Mouse (Mus musculus) embryonic stem cell, embryonic (primary cell): ENCODE measurements around the gene Spns3.

Experiments
- CTCF ChIA-PET, 4 experiments: fragments of 300-600 bp in 2 of 4; fragments of 350-600 bp in 2 of 4; sonication (Branson Sonifier 250); formaldehyde crosslinking; loops; one replicate each; lab custom pipeline; 2022; ENCODE audit warnings: inconsistent platforms in 2 of 4; lab: Charles Lee
- POLR2A ChIA-PET, 4 experiments: fragments of 300-600 bp in 2 of 4; fragments of 350-600 bp in 2 of 4; sonication (Branson Sonifier 250); formaldehyde crosslinking; loops; one replicate each; lab custom pipeline; 2022; ENCODE audit warnings: antibody characterized with exemption in 4 of 4, inconsistent platforms in 1 of 4; lab: Charles Lee

The Spns3 gene

DNA sequence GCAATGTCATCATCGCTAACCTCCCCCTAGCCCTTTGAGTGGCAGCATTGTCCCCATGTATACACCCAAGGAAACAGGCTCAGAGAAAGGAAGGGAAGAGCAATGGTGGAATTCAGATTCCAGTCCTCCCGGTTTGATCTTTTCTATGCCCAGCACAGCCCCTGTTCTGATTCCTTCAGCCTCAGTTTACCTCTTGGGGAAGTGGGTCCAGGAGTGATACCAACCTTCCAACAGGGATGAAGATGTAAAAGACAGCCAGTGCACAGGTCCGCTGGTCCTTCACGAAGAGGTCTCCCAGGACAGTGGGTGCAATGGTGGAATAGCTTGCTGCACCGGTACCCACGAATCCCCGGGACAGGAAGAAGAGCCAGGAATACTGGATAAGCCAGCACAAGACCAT lies 11.5 kb downstream of the Spns3 start:
- CTCF ChIA-PET = interaction anchor here (0.6 to 1.6 kb wide), 5 partner anchors 12 to 501 kb away, joined by 3 to 5 read pairs (median 3); no protein-coding TSS in a partner anchor
- POLR2A ChIA-PET = interaction anchor here in 2 of 4 experiments (0.6 to 2.3 kb wide), 7 partner anchors 21 to 175 kb away, joined by 3 to 8 read pairs (median 3); no protein-coding TSS in a partner anchor

DNA sequence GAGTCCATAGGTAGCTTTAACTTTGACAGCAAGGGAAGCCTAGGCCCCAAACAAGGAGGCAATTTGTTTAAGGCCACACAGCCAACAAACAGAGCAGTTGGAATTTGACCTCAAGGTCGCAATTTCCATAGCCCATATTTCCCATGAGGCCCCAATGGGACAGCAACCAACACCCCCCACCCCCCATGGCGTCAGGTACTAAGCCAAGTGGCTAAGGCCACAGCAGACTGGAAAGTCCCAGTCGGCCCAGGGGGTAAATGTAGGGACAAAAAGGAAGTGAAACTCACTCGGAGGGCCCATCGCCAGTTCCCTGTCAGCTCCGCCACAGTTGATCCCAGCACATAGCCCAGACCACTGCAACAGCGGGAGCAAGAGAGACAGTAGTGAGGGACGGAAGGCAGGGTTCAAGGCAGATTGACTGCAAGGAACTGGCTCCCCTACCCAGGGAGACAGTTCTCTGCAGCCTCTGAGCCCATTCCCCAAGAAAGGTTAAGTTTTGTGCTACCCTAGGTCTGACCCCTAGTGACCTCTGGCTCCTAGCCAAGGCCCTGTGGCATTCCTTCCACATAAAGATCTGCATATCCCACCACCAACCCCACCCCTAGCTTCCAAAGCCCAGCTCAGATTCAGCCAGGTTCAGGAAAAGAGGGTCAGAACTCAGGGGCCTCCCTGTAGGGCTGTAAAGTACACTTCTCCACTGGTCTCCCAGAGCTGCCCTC lies 12.1 kb downstream of the Spns3 start:
- ChIA-PET POLR2A (interaction anchor here in 3 of 4 experiments (0.5 to 2.3 kb wide), 20 partner anchors 12 to 332 kb away, joined by 3 to 8 read pairs (median 4); partner anchors contain the start of genes Ggt6 (in 1 of the 3) and Spns3 (in 1 of the 3)), CTCF (interaction anchor here (0.6 to 2.0 kb wide), 11 partner anchors 48 to 500 kb away, joined by 3 to 9 read pairs (median 3); partner anchors contain the start of genes Ggt6 (in 1 of the 4) and Spns2 (in 1 of the 4))

DNA sequence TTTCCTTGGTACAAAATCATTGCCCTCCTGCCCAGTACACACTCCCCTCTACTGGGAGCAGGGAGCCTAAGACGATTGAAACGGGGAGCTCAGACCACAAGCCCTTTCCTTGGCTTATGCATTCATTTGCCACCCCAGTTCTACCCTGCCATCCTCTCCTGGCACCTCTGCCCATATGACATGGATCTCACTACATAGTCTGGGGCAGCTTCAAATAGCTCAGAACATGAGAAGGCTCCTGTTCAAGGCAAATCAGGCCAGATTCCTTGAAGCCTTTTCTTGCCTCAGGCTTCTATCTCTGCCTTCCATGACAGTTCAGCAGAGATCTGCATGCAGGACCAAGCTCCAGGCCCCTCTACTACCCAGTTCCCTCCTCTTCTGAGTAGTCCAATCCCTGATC lies 12.8 kb downstream of the Spns3 start:
- CTCF ChIA-PET = interaction anchor here (0.7 to 2.0 kb wide), 13 partner anchors 13 to 316 kb away, joined by 3 to 9 read pairs (median 3); partner anchors contain the start of genes Ggt6 (in 1 of the 4), Spns2 (in 1 of the 4) and Spns3 (in 1 of the 4)

DNA sequence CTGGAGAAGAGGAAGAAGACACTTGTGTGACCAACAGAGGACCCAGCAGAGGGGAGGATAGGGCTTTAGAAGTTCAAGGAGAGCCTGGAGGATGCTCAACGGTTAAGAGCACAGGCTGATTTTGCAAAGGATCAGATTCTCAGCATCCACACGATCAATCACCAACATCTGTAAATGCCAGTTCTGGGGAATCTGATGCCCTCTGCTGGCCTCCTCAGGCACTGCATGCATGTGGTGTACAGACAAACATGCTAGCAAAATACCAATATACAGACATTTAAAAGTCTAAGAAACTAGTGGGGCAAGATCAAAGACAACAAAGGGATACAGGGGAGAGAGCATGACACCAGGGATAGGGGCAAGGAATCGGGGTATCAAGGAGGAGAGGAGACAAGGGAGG lies 14.8 kb downstream of the Spns3 start:
- ChIA-PET CTCF (interaction anchor here (0.6 to 2.2 kb wide), 15 partner anchors 10 to 265 kb away, joined by 3 to 8 read pairs (median 4); partner anchors contain the start of genes Spns2 (in 2 of the 4) and Ggt6 (in 1 of the 4)), POLR2A (interaction anchor here in 2 of 4 experiments (0.6 to 1.5 kb wide), 5 partner anchors 10 to 107 kb away, joined by 3 to 4 read pairs (median 4); partner anchors contain the start of gene Spns2 (in 1 of the 2))

More for the DNA sequence above, 12.8 kb downstream of the Spns3 start:
- POLR2A ChIA-PET = interaction anchor here in 3 of 4 experiments (0.5 to 2.1 kb wide), 19 partner anchors 11 to 331 kb away, joined by 3 to 8 read pairs (median 4); partner anchors contain the start of genes Ggt6 (in 1 of the 3) and Spns3 (in 1 of the 3)

DNA sequence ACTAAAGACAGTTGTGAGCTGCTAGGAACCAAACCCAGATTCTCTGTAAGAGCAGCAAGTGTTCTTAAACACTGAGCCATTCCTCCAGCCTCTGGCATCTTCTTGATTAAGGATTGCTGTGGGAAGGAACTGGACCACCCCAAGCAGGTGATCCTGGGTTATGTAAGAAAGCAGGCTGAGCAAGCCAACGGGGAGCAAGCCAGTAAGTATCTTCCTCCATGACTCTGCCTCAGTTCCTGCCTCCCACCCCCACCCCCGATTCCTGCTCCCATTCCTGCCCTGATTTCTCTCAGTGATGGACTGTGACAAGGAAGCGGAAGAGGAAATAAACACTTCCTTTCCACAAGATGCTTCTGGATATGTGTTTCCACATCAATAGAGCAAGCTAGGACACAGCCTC lies 17.4 kb downstream of the Spns3 start:
- POLR2A ChIA-PET = interaction anchor here in 3 of 4 experiments (0.6 to 1.1 kb wide), 4 partner anchors 7 to 1520 kb away, joined by 3 to 7 read pairs (median 4); no protein-coding TSS in a partner anchor

DNA sequence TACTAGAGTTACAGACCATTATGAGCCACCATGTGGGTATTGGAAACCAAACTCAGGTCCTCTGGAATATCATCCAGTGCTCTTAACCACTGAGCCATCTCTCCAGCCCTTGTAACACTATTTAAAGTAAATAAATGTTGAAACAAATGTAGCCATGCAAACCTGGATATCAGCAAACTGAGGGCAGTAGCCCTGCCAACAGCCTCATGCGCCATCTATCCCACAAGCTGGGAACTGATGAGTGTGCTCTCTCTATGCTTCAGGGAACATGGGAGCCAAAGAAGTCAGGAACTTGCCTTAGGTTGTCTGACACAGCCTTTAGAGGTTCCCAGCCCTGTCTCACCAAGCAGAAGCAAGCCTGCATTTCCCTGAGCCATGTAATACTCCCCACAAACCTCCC lies 18.7 kb downstream of the Spns3 start:
- ChIA-PET CTCF (no interaction called here), POLR2A (no interaction called here)

More for the DNA sequence above, 17.4 kb downstream of the Spns3 start:
- CTCF ChIA-PET = interaction anchor here in 2 of 4 experiments (0.6 to 0.7 kb wide), 2 partner anchors 10 kb away, joined by 3 read pairs; no protein-coding TSS in a partner anchor

DNA sequence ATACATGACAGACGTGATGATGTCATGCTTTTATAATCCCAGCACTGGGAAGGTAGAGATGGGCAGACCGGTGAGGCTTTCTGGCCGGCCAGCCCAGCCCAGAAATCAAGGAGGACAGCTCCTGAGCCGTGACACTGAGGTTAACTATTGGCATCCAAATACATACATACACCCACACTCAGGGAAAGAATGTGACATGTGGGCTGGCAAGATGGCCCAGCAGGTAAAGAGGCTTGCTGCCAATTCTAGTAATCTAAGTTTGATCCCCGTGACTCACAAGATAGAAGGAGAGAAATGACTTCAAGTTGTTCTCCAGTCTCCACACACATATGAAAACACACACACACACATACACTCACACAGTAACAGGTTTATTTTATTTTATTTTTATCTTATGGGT lies 19.2 kb downstream of the Spns3 start:
- POLR2A ChIA-PET = no interaction called here
- CTCF ChIA-PET = no interaction called here

DNA sequence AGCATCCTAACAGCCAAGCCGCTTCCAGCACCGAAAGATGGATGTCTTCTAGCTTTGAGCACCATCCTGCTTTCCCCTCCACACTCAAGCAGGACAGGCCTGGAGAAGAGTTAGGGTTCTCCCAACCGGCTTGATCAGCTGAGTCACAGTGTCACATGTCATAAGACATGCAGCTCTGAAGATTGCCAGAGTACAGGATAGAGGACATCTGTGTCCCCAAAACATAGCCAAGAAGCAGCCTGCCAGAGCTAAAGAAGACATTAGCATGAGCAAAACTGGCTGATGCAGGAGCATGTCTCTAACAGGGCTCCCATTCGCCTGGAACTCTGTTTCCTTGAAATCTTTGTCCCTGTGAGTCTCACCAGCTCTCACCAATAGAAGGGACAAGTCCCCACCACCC lies 24.1 kb downstream of the Spns3 start:
- POLR2A ChIA-PET = interaction anchor here in 2 of 4 experiments (0.9 to 1.7 kb wide), 4 partner anchors 9 to 82 kb away, joined by 3 to 4 read pairs (median 4); no protein-coding TSS in a partner anchor
- CTCF ChIA-PET = interaction anchor here (0.6 to 1.3 kb wide), 4 partner anchors 9 to 304 kb away, joined by 3 to 6 read pairs (median 4); no protein-coding TSS in a partner anchor

DNA sequence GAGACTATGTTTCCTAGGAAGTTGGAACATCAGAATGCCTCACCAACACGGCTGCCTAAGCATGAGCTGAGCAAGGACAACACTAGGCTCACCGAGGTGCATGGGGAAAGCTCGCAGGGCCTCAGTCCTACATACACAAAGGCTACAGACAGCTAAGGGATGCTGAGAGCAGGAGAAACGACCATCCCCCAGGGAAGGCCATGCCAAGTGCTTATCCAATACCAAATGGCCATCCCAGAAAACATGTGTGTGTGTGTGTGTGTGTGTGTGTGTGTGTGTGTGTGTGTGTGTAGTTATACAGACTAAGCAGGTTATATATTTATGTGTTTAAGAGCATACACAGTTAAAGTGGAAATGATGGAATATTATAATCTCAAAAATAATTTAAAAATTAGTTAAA lies 26.6 kb downstream of the Spns3 start:
- ChIA-PET POLR2A (interaction anchor here in 1 of 4 experiments (0.6 kb wide), 1 partner anchor 29 kb away, joined by 4 read pairs; no protein-coding TSS in a partner anchor), CTCF (no interaction called here)

DNA sequence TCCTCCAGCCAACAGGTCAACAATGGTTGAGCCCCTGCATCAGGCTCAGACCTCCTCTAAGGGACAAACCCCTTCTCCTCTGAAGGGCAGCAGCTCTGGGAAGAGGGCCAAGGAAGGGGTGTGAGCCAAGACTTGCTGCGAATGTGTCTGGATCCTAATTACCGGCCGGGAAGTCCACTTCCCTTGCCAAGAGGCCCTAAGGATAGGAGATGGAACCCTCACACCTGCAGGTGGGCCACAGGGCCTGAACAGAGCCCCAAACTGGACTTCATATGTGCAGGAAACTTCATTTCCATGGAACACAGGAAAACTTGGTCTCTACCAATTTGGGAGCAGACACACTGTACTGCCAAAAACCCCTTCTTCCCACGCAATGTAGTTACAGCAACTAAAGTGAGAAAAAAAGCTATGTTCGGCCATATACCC lies 27.7 kb downstream of the Spns3 start:
- CTCF ChIA-PET = no interaction called here
- POLR2A ChIA-PET = no interaction called here

DNA sequence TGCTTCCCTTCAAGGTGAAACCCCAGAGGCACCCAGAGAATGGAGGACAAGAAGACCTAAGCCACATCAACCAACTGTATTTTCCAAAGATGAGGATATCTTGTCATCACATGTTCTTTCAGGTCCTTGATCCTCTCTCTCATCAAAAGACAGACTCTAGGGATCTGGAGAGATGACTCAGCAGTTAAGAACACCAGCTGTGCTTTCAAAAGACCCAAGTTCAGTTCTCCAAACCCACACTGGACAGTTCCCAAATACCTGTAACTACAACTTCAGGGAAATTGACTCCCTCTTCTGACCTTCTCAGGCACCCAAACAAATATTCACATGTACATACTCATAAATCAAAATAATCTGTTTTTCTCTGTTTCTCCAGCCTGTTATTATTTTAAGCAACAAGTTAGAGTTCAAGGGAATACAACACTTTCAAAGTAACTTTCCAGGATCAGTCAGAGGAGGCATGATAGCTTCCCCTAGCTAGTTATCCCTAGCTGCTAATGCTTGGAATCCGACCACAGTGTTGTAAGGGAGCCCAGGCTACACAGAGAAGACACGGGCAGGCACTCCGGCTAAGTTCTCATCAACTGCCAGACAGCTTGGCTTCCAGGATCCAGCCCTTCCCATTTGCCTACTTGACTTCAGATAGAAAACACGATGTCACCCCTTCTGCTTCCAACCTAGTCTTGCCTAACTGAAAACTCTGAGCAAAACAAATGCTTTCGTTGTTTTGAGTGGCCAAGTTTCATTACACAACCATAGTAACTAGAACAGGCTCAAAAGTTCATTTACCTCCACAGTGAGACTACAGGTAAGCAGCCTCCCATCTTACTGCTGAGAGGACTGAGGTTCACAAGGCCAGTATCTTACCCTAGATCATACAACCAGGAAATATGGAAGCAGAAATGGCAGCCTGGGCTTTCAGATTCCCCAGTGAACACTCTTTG lies 28.4 kb downstream of the Spns3 start:
- ChIA-PET CTCF (interaction anchor here in 1 of 4 experiments (0.6 kb wide), 1 partner anchor 278 kb away, joined by 7 read pairs; no protein-coding TSS in a partner anchor), POLR2A (no interaction called here)

DNA sequence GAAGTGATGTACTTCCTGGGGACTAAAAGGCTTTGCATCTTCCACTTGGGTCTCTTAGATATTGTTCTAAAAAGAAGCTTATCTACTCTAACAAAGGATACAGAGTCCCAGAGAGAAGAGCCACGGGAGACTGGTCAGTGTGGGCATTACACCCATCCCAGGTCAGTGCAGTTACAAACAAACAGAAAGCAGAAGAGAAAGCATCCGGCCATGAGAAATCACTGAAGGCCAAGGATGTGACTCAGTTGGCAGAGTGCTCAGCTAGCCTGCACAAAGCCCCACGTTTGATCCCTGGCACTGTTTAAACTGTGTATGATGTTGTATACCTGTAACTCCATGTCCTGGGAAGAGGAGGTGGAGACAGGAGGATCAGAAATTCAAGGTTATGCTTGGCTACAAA lies 30.4 kb downstream of the Spns3 start:
- POLR2A ChIA-PET = interaction anchor here in 1 of 4 experiments (1.0 kb wide), 1 partner anchor 18 kb away, joined by 3 read pairs; no protein-coding TSS in a partner anchor
- CTCF ChIA-PET = interaction anchor here in 1 of 4 experiments (0.8 kb wide), 1 partner anchor 299 kb away, joined by 3 read pairs; no protein-coding TSS in a partner anchor

DNA sequence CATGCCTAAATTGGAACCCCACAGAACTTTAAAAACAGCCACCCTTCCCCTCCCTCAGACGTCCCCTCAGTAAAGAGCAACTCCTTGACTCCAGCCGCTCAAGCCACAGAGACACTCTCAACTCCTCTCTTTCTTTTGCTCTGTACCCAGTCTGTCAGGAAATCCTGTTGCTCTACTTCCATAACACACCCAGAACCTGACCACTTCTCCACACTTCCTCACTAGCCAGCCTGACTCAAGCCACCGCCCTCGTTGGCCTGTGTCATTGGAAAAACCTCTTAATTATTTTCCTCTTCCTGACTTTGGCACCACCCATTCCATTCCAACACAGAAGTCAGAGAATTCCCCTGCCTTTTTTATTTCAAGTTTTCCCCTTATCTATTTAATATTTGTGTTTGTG lies 31.1 kb downstream of the Spns3 start:
- POLR2A ChIA-PET = interaction anchor here in 1 of 4 experiments (0.7 kb wide), 1 partner anchor 58 kb away, joined by 3 read pairs; no protein-coding TSS in a partner anchor
- CTCF ChIA-PET = no interaction called here

DNA sequence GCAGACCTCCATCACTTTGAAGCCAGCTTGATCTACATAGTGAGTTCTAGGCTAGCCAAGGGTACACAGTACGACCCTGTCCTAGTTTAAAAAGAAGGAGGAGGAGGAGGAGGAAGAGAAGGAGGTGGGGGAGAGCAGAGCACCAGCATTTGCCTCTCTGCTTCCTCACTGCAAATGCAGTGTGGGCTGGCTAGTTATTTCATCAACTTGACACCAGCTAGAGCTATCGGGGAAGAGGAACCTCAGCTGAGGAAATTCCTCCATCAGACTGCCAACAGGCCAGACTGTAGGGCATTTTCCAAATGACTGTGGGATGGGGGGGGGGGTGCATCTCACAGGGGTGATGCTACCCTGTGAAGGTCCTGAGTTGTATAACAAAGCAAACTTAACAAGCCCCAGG lies 31.9 kb downstream of the Spns3 start:
- ChIA-PET CTCF (no interaction called here), POLR2A (interaction anchor here in 1 of 4 experiments (0.6 to 1.0 kb wide), 4 partner anchors 11 to 73 kb away, joined by 3 to 4 read pairs (median 3); no protein-coding TSS in a partner anchor)

DNA sequence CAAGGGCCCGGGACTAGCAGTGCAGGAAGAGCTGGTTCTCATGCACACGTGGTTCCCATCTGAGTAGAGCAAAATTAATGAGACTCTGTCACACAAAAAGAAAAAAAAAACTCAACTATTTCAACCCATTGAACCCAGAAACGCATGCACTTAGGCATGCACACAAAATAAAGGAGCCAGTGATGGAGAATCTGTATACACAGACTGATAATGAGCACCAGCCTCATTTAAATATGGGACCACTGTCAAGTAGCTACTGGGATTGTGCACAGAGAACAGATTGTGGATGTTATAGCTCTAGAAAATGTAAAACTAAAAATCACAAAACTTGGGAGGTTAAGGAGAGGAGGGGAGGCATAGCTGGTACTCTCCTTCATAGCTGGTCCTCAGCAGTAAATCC lies 35.3 kb downstream of the Spns3 start:
- CTCF ChIA-PET = interaction anchor here in 1 of 4 experiments (1.2 kb wide), 1 partner anchor 25 kb away, joined by 3 read pairs; no protein-coding TSS in a partner anchor
- POLR2A ChIA-PET = interaction anchor here in 1 of 4 experiments (1.2 to 1.9 kb wide), 2 partner anchors 13 to 60 kb away, joined by 5 read pairs; no protein-coding TSS in a partner anchor

DNA sequence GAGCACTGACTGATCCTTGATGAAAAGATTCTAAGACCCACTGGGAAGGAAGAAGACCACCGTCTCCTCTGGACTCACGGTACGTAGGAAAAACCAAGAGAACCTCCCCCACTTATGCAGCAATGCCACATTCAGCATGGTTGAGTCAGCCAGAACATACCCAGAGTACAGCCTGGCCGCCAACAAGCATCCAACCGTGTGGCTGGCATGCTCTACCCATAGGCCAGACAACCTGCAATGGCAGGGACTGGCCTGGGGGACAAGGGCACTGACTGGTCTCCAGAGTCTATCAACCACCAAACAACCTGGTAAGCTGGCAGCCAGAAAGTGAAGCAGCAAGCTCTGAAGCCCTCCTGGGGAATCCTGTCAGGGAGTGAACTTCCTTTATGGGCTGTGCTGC lies 41.7 kb downstream of the Spns3 start:
- CTCF ChIA-PET = no interaction called here
- POLR2A ChIA-PET = no interaction called here

DNA sequence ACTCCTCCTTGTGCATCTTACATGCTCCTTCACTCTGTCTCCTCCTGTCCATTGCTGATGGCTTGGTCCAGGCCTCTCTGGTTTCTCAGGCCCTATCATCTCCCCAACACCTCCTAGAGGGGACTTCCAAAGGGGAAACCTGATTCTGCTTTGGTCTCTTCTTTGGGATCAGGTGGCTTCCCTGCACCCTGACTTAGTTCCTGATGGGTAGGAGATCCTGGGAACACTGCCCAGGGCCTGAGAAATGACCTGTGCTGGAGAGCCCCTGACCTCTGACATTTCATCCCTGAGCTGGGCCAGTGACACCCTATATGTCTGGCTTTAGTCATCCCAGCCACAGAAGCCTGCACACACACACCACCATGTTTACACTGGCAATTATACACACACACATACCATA lies 42.7 kb downstream of the Spns3 start:
- CTCF ChIA-PET = no interaction called here
- POLR2A ChIA-PET = interaction anchor here in 1 of 4 experiments (0.7 kb wide), 1 partner anchor 11 kb away, joined by 3 read pairs; no protein-coding TSS in a partner anchor
